Mouse (Mus musculus): ENCODE measurements around the gene Capn7.

The Capn7 gene

GRCm38 (mm10) chr14:31365350-31365749 lies 28.9 kb downstream of the Capn7 start:
- peak in 1 of 2 experiments; percentile 58 for DNase-seq (ENCODE audit: low spot score in 2 of 2)

GRCm38 (mm10) chr14:31367951-31368350 lies 31.5 kb downstream of the Capn7 start:
- DNase-seq (ENCODE audit: low spot score in 2 of 2) = no peak

- DNase-seq (ENCODE audit: low spot score in 2 of 2) = no peak
These were observed 32.9 kb downstream of the Capn7 start for GRCm38 (mm10) chr14:31369377-31369776.

GRCm38 (mm10) chr14:31374390-31374789 lies 38.0 kb downstream of the Capn7 start:
- DNase-seq (ENCODE audit: low spot score in 2 of 2) = no peak

- DNase-seq (ENCODE audit: low spot score in 2 of 2) = no peak
These were observed 39.9 kb downstream of the Capn7 start for GRCm38 (mm10) chr14:31376331-31376730.

- no peak for DNase-seq (ENCODE audit: low spot score in 2 of 2)
These were observed 45.8 kb downstream of the Capn7 start for GRCm38 (mm10) chr14:31382276-31382675.

GRCm38 (mm10) chr14:31383470-31384050 lies 47.1 kb downstream of the Capn7 start:
- no peak for DNase-seq (ENCODE audit: low spot score in 2 of 2)

GRCm38 (mm10) chr14:31384366-31385323 lies 48.2 kb downstream of the Capn7 start:
- DNase-seq (ENCODE audit: low spot score in 2 of 2) = peak; percentile 75 to 76

- DNase-seq (ENCODE audit: low spot score in 2 of 2) = no peak
These were observed 49.0 kb downstream of the Capn7 start for GRCm38 (mm10) chr14:31385406-31385805.

GRCm38 (mm10) chr14:31385977-31386697 lies 49.7 kb downstream of the Capn7 start:
- DNase-seq (ENCODE audit: low spot score in 2 of 2) = peak; percentile 87 to 90

- peak in 1 of 2 experiments; percentile 56 for DNase-seq (ENCODE audit: low spot score in 2 of 2)
These were observed 51.0 kb downstream of the Capn7 start for GRCm38 (mm10) chr14:31387301-31387981.

- DNase-seq (ENCODE audit: low spot score in 2 of 2) = no peak
These were observed 51.8 kb downstream of the Capn7 start for GRCm38 (mm10) chr14:31388086-31388872.

- DNase-seq (ENCODE audit: low spot score in 2 of 2) = no peak
These were observed 53.1 kb downstream of the Capn7 start for GRCm38 (mm10) chr14:31389421-31390147.

GRCm38 (mm10) chr14:31392300-31392699 lies 55.9 kb downstream of the Capn7 start:
- no peak for DNase-seq (ENCODE audit: low spot score in 2 of 2)

- peak in 1 of 2 experiments; percentile 30 for DNase-seq (ENCODE audit: low spot score in 2 of 2)
These were observed 56.6 kb downstream of the Capn7 start for GRCm38 (mm10) chr14:31392873-31393545.

- no peak for DNase-seq (ENCODE audit: low spot score in 2 of 2)
These were observed 57.1 kb downstream of the Capn7 start for GRCm38 (mm10) chr14:31393546-31393890.

- peak in 1 of 2 experiments; percentile 58 for DNase-seq (ENCODE audit: low spot score in 2 of 2)
These were observed 57.6 kb downstream of the Capn7 start for GRCm38 (mm10) chr14:31393936-31394630.

GRCm38 (mm10) chr14:31394822-31395532 lies 58.5 kb downstream of the Capn7 start:
- no peak for DNase-seq (ENCODE audit: low spot score in 2 of 2)
